Mouse (Mus musculus) ES-E14 (cell line): ENCODE measurements around the gene Ciz1.

Experiments
- CHD2 ChIP-seq: IDR thresholded peaks from 2 replicates; pipeline ENCODE4 v1.6.1; 2014; ENCODE audit warnings: mild to moderate bottlenecking, low read depth, low read length, inconsistent platforms
- HCFC1 ChIP-seq: IDR thresholded peaks from 2 replicates; pipeline ENCODE4 v1.6.1; 2012; ENCODE audit warnings: low read length, inconsistent platforms, borderline replicate concordance; ENCODE audit not compliant: insufficient read depth
- MAFK ChIP-seq: IDR thresholded peaks from 2 replicates; pipeline ENCODE4 v1.6.1; 2014; ENCODE audit warnings: mild to moderate bottlenecking, low read depth, low read length, inconsistent platforms; ENCODE audit not compliant: insufficient read depth
- ZC3H11A ChIP-seq: IDR thresholded peaks from 2 replicates; pipeline ENCODE4 v1.6.1; 2012; ENCODE audit warnings: low read depth, mild to moderate bottlenecking, inconsistent platforms, low read length, borderline replicate concordance

GRCm38 (mm10) chr2:32353836-32354235 is 1.7 kb downstream of the Ciz1 start:
- TF ChIP-seq MAFK (no peak), CHD2 (no peak), HCFC1 (no peak), ZC3H11A (no peak)
